Mouse (Mus musculus) heart, adult 2 months (tissue): ENCODE results near the gene Anxa2. TPM values are rescaled to one million over a fixed set of nuclear protein-coding genes. Genes with fewer than 3 reads are reported as not detected.

Experiments
- DNase-seq, 2 experiments: peaks; one replicate each; pipeline ENCODE4 v3.0.0; 2021
- H3K27ac ChIP-seq: fragments of 200-600 bp; 2 replicates; pipeline ENCODE4 v1.8.1; 2022
- H3K27me3 ChIP-seq: fragments of 200-500 bp; 2 replicates; pipeline ENCODE4 v1.6.1; 2012; ENCODE audit warnings: mild to moderate bottlenecking, low read length, inconsistent platforms, mixed read lengths; ENCODE audit not compliant: control insufficient read depth, insufficient read depth
- H3K36me3 ChIP-seq: fragments of 200-500 bp; 2 replicates; pipeline ENCODE4 v1.6.1; 2012; ENCODE audit warnings: low read length, inconsistent platforms; ENCODE audit not compliant: control insufficient read depth, insufficient read depth
- H3K4me1 ChIP-seq: fragments of 200-500 bp; 2 replicates; pipeline ENCODE4 v1.6.1; 2011; ENCODE audit warnings: low read length; ENCODE audit not compliant: control insufficient read depth, insufficient read depth
- H3K4me3 ChIP-seq: fragments of 200-600 bp; 2 replicates; pipeline ENCODE4 v1.8.1; 2022
- H3K79me2 ChIP-seq: fragments of 200-500 bp; replicated peaks from 2 replicates; pipeline ENCODE4 v1.6.1; 2012; ENCODE audit warnings: mild to moderate bottlenecking, inconsistent platforms, low read length, moderate library complexity, mixed read lengths; ENCODE audit not compliant: control insufficient read depth, insufficient read depth
- H3K9ac ChIP-seq: fragments of 200-500 bp; 2 replicates; pipeline ENCODE4 v1.6.1; 2012; ENCODE audit warnings: low read depth, mild to moderate bottlenecking, control low read depth, inconsistent platforms, low read length, mixed read lengths
- CTCF ChIP-seq: fragments of 200-600 bp; IDR thresholded peaks from 2 replicates; pipeline ENCODE4 v1.8.1; 2022; ENCODE audit warnings: antibody characterized with exemption, mild to moderate bottlenecking, moderate library complexity
- EP300 ChIP-seq: fragments of 200-500 bp; IDR thresholded peaks from 2 replicates; pipeline ENCODE4 v1.6.1; 2011; ENCODE audit warnings: low read depth, low read length, control low read depth; ENCODE audit not compliant: insufficient read depth
- POLR2A ChIP-seq: fragments of 200-500 bp; IDR thresholded peaks from 2 replicates; pipeline ENCODE4 v1.6.1; 2011; ENCODE audit warnings: mild to moderate bottlenecking, low read depth, low read length, control low read depth; ENCODE audit not compliant: insufficient read depth
- WGBS: fragments of 180-500 bp; shearing (Covaris S2); methylation state at CpG from one replicate; pipeline ENCODE4 v1.1.7; 2018; 5-methylcytosine and 5-hydroxymethylcytosine counted together
- intact Hi-C: fragments of 180-260 bp; cut with DNase I; formaldehyde crosslinking; loops from one replicate; pipeline ENCODE4 v1.15.1; 2025
- polyA plus RNA-seq: library from polyadenylated mRNA; depleted of rRNA; stranded (reverse); fragments of >200 nt; gene quantifications from 2 replicates; pipeline ENCODE4 v1.2.3, GENCODE M21; 2012
- total RNA-seq, 2 experiments: library from RNA; stranded (reverse); gene quantifications; 2 replicates each; pipeline ENCODE4 v1.2.3; 2021

Gene Anxa2
- total and polyA plus RNA-seq, 3 experiments: 59.7 to 97.4 (median 72.5) TPM

- no peak for TF ChIP-seq POLR2A
- no peak for TF ChIP-seq EP300
- no peak for TF ChIP-seq CTCF
- Histone ChIP-seq H3K36me3 (peaks cover 7% of the 10 kb centered on the region), H3K27ac (no peak overlapping the region; the same call in 1 of the 2 replicates), H3K27me3 (no peaks in the 10 kb centered on the region), H3K9ac (no peak overlapping the region), H3K4me3 (no peak overlapping the region), H3K4me1 (peaks cover 16% of the 10 kb centered on the region), H3K79me2 (peaks cover 5% of the 10 kb centered on the region; the same call in 1 of the 2 replicates)
- intact Hi-C loops: no loop called here
- 72% methylated on average over 6 of the region's 6 CpGs for WGBS
- DNase-seq: no peak
Measured at GRCm38 (mm10) chr9:69464109-69464756, 10.8 kb downstream of the Anxa2 start.

- H3K27ac ChIP-seq: no peak overlapping the region
- H3K27me3 ChIP-seq: no peaks in the 10 kb centered on the region
- intact Hi-C loops: no loop called here
- H3K4me3 ChIP-seq: no peak overlapping the region
- TF ChIP-seq CTCF: no peak
- no peak for TF ChIP-seq EP300
- TF ChIP-seq POLR2A: no peak
- peaks cover 1% of the 10 kb centered on the region; the same call in 1 of the 2 replicates for H3K79me2 ChIP-seq
- H3K36me3 ChIP-seq: peaks cover 17% of the 10 kb centered on the region
- DNase-seq: no peak
- WGBS: 69% methylated on average over 4 of the region's 4 CpGs
- peaks cover 13% of the 10 kb centered on the region for H3K4me1 ChIP-seq
- H3K9ac ChIP-seq: no peak overlapping the region
Measured at GRCm38 (mm10) chr9:69466098-69466497, 12.7 kb downstream of the Anxa2 start.

- no peak for DNase-seq
- intact Hi-C loops: no loop called here
- H3K4me3 ChIP-seq: no peak overlapping the region
- 59% methylated on average over 10 of the region's 10 CpGs for WGBS
- H3K79me2 ChIP-seq: no peaks in the 10 kb centered on the region
- no peaks in the 10 kb centered on the region for H3K27me3 ChIP-seq
- peaks cover 20% of the 10 kb centered on the region for H3K4me1 ChIP-seq
- H3K36me3 ChIP-seq: peaks cover 20% of the 10 kb centered on the region
- no peak for TF ChIP-seq POLR2A
- TF ChIP-seq EP300: no peak
- no peak for TF ChIP-seq CTCF
- no peak overlapping the region for H3K9ac ChIP-seq
- no peak overlapping the region for H3K27ac ChIP-seq
Measured at GRCm38 (mm10) chr9:69467310-69467939, 14.0 kb downstream of the Anxa2 start.

- intact Hi-C loops: no loop called here
- H3K79me2 ChIP-seq: no peaks in the 10 kb centered on the region
- TF ChIP-seq EP300 (no peak), POLR2A (no peak), CTCF (no peak)
- H3K9ac ChIP-seq: no peak overlapping the region
- peaks cover 20% of the 10 kb centered on the region for H3K36me3 ChIP-seq
- H3K27me3 ChIP-seq: no peaks in the 10 kb centered on the region
- peaks cover 25% of the 10 kb centered on the region for H3K4me1 ChIP-seq
- H3K4me3 ChIP-seq: no peak overlapping the region
- WGBS: 31% methylated on average over 9 of the region's 9 CpGs
- no peak overlapping the region for H3K27ac ChIP-seq
- peak; percentile 40 to 42 for DNase-seq
Measured at GRCm38 (mm10) chr9:69468991-69469390, 15.6 kb downstream of the Anxa2 start.

- intact Hi-C loops: no loop called here
- Histone ChIP-seq H3K4me3 (no peak overlapping the region), H3K27me3 (no peaks in the 10 kb centered on the region), H3K27ac (no peak overlapping the region; the same call in 1 of the 2 replicates), H3K4me1 (peaks cover 25% of the 10 kb centered on the region), H3K79me2 (no peaks in the 10 kb centered on the region), H3K36me3 (peaks cover 18% of the 10 kb centered on the region), H3K9ac (no peak overlapping the region)
- DNase-seq: no peak
- TF ChIP-seq EP300 (no peak), CTCF (no peak), POLR2A (no peak)
- 40% methylated on average over 5 of the region's 5 CpGs for WGBS
Measured at GRCm38 (mm10) chr9:69470362-69470761, 16.9 kb downstream of the Anxa2 start.

GRCm38 (mm10) chr9:69470921-69471320 is 17.5 kb downstream of the Anxa2 start:
- H3K9ac ChIP-seq: no peak overlapping the region
- intact Hi-C loops: no loop called here
- H3K27ac ChIP-seq: no peak overlapping the region; the same call in 1 of the 2 replicates
- peaks cover 17% of the 10 kb centered on the region for H3K36me3 ChIP-seq
- 16% methylated on average over 6 of the region's 6 CpGs for WGBS
- H3K27me3 ChIP-seq: no peaks in the 10 kb centered on the region
- TF ChIP-seq CTCF (no peak), EP300 (no peak), POLR2A (no peak)
- no peak overlapping the region for H3K4me3 ChIP-seq
- DNase-seq: peak in 1 of 2 experiments; percentile 30
- H3K79me2 ChIP-seq: no peaks in the 10 kb centered on the region
- peaks cover 26% of the 10 kb centered on the region for H3K4me1 ChIP-seq
